Mouse (Mus musculus): ENCODE measurements around the gene Fam98a. TPM values are rescaled to one million over a fixed set of nuclear protein-coding genes. Genes with fewer than 3 reads are reported as not detected.

Fam98a gene
- 41.1 TPM for polyA plus RNA-seq (2015; fragmentation: Illumina TruSeq; extraction: RNeasy Lipid Tissue Mini Kit (QIAGEN cat#74804); ENCODE audit: low read depth, low replicate concordance)

DNA sequence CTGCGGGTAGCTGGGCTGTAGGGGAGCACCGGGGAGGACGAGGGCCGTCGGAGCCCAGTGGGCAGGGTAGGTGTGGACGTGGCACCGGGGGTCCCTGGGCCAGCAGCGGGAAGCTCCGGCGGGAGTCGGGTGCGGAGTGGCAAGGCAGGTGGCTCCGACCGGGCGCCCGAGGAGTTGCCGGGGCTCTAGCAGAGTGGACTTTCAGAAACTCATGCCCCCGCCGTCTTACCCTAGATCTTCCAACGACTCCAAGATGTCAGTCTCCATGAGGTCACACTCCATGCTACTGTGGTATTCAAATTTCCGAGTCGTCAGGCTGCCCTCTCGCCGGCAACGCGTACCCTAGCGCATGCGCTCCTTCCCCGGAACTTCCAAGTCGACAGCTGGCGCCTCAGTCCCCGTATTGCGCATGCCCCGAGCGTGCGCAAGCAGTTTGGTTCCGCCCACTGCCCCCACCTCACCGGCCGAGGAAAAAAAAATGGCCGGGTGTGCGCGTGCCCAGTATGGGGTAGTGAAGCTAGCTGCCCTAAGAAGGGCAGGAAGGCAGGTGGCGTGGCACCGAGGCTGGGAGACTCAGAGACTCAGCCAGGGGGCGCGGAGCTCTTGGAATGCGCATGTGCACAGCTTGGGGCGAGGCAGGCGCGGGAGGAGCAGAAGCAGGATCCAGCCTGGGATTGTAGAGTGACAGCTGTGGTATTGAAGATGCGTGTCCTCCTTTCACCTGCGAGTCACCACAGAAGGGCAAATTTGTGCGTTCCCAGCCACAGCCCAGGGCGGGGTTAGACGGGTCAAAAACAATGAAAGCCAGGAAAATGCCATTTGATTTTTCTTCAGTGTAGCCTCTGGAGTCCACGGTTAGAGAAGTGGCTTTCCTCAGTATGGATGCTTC, at the start of gene Fam98a:
Gene Fam98a, minus strand, starts transcription at position 435 of the 889 bp plus-strand sequence.

Other genes with a start within 250 kb of the Fam98a start
- 11.9 TPM for gene Rasgrp3, start 116.0 kb downstream of the Fam98a start, polyA plus RNA-seq (2015; fragmentation: Illumina TruSeq; extraction: RNeasy Lipid Tissue Mini Kit (QIAGEN cat#74804); ENCODE audit: low read depth, low replicate concordance)

Data from brain, adult 10 weeks (tissue).